Mouse (Mus musculus): ENCODE data around the gene Zfp513. TPM values are rescaled to one million over a fixed set of nuclear protein-coding genes. Genes with fewer than 3 reads are reported as not detected.
"Not testable (repeated sequence)": the region's sequence is repeated elsewhere in the genome, so short reads cannot be mapped to it uniquely, and the experiment has no call there.

Gene Zfp513
- polyA plus RNA-seq (2015; fragmentation: Nextera tagmentation; extraction: Ambion mirVana) = 7.0 TPM in 2 replicates

DNA sequence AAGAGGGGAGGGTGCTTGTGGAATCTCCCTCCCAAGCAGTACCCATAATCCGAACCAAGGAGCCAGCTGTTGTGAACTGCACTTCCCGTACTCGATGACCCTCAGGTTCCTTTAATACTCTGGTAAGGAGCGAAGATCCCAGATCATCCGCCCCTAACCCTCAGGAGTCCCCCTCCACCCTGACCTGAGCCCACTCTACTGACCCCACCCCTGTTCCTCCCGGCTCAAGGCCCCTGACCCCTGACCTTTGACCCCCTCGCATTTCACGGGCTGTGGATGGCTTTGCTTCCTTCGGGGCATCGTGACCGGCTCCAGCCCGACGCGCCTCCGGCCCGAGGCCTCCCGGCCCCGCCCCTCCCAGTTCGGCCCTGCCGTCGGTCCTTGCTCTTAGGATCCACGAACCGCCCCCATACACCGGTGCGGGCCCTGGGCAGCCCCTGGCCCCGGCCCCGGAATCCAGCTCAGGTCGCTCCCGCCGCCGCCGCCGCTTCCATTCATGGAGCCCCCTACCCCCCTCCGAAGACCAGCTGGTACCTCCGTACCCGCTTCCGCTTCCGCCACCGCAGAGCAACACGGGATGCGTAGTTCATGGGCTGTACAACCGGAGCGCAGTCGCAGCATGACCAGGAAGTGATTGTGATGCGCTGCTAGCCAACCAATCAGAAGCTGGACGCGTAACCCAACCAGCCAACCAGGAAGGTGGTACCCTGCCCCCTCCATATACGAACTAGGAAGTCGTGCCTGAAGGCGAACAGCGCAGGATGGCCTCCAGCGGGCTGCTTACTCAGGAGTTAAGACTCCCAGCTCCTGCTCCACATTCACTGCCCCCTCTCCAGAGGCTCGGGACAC lies at the start of gene Zfp513:
Zfp513 (minus strand) TSS at position 562 of the 849 bp plus-strand sequence.
- DNase-seq (ENCODE audit: low spot score) = peak; percentile 98

DNA sequence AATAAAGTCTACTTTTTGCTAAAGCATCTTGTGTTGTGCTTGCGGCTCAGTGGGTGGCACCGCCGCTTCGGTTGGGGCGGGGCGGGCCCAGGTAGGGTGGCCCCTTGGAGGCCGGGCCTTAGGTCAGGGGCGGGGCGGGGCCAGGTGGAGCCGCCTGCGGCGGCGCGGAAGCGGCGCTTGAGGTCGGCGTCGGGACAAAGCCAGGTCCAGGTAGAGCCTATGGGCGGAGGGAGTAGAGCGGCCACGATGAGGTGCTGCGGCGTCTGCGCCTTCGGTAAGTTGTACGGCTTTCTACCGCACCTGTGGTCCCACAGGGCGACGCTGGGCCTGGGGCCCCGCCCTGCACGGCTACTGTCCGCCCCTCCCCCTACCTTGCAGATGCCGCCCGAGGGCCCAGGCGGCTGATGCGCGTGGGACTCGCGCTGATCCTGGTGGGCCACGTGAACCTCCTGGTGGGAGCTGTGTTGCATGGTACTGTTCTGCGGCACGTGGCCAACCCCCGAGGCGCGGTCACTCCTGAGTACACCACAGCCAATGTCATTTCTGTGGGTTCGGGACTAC lies 49.5 kb upstream of the Zfp513 start, which contains the start of gene Krtcap3:
Krtcap3 (plus strand) TSS at position 151 of the 561 bp plus-strand sequence.
- DNase-seq (ENCODE audit: low spot score) = peak; percentile 39

DNA sequence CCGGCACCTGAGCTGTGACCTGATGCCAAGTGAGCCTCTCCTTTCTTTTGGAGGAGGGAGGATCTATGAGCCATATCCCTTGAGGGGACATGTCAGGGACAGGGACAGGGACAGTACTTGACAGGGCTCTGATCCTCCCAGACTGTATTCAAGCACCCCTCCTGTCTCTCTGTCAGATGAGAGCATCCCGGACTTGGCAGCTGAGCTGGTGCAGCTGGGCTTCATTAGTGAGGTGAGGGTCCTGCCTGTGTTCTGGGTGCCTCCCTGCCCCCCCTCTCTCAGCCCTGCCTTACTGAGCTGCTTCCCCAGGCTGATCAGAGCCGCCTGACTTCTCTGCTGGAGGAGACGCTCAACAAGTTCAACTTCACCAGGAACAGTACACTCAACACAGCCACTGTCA lies 48.6 kb upstream of the Zfp513 start:
- no peak for DNase-seq (ENCODE audit: low spot score)

DNA sequence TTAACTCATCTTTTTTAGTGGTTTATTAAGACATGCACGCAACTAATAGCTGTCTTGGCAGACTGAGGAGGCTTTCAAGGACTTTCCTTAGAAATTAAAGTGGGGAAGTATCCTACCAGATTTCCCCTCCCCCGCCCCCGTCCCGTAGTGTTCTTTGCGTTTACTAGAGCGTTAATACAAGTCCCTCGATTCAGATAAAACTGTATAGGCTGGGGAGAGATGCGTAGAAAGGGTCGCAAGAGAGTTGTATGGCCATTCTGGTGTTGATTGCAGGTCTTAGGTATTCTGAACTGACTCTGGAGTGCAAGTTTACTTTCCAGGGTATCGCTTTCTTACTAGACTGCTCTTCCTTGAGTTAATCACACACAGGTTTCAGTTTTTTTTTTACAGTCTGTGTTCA lies 40.1 kb upstream of the Zfp513 start:
- no peak for DNase-seq (ENCODE audit: low spot score)

DNA sequence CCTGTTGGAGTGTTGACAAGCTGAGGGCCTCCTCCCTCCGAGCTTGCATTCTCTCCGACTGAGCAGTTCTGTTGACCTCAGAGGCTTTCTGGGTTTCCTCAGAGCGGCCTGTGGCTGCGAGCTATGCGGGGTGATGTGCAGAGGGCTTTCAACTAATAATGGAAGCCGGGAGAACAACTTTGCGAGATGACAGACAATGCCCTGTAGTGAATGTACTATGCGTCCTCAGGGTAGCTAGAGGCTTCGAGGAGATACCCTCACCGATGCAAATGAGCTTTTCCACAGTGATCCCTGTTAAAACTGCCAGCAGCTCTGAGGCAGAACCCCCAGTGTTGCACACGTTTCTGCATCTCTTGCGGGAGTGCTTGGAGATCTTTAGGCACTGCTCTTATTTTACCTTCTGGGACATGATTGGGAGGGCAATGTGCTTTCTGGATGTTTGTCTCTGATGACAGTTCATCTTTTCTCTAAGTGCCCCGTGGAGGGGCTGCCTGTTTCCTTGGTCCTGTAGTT lies 39.5 kb upstream of the Zfp513 start:
- DNase-seq (ENCODE audit: low spot score) = no peak

DNA sequence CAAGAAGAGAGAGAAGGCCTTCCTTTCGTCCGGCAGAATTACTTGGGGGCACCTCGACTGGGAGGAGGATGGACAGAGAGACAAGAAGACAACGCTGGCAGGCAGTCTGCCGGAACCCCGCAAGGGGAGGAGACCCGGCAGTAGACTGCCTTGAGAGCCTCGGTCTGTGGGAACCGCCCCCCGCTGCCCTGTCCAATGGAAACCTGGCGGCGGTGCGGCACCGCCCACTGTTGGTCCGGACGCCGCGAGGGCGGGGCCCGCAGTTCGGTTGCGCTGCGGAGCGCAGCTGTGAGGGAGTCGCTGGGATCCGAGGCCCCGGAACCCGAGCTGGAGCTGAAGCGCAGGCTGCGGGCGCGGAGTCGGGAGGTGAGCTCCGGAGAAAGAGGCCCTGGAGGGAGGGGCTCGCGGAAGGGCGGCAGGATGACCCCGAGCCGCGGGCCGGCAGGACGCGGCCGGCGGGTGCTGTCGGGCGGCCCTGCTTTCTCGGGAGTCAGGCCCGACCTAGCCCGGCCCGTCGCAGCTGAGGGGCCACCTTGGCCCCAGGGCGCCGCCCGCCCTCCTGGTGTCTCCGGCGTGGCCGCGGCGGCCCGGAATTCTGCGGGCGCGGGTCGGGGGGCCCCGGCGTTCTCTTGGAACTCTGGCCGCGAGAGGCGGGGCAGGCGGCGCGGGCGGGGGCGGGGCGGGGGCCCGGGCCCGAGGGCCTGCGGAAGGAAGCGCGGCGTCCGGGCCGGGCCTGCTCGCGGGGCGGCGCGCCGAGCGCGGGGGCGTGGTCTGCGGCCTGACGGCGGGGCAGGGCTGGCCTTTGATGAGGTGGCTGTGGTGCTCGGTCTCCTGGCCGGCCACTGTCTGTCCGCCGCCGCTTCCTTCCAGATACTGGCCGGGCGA lies 38.8 kb upstream of the Zfp513 start, which contains the start of the genes Nrbp1 and Gm9970:
Nrbp1 (plus strand) TSS at position 228 of the 885 bp plus-strand sequence.
Gm9970 (minus strand) TSS at position 596 of the 885 bp plus-strand sequence.
- DNase-seq (ENCODE audit: low spot score) = peak; percentile 97

DNA sequence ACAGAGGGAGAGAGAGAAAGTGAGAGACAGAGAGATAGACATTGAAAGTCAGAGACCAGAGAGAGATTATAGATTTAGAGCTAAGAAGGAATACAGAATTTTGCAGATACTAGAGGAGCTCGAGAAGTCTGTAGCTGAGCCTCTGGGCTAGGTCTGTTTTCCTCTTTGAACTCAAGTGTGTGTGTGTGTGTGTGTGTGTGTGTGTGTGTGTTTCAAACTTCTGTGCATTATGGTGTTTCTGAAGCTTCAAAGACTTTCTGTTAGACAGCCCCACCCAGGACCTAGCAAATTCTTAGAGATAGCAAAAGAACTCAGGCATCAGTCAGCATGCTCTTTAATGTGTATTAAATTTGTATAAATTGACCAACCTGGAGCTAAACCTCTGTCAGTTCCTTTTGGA lies 24.5 kb upstream of the Zfp513 start:
- no peak for DNase-seq (ENCODE audit: low spot score)

DNA sequence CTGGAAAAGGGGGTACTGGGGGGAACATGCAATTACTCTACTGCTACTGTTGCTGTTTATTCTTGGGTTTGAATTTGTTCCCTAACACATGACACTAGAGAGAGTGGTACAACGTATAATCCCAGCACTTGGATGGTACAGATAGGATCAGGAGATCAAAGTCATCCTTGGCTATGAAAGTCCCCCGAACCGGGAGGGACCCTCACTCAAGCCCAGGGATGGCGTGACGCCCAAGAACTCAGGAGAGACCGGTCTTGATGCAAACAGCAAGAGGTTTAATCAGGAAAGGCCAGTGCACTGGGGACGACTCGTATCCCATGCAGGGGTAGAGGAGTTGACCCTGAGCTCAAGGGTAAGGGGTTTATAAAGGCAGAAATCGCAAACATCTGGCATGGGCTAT lies 20.6 kb upstream of the Zfp513 start:
- no peak for DNase-seq (ENCODE audit: low spot score)

DNA sequence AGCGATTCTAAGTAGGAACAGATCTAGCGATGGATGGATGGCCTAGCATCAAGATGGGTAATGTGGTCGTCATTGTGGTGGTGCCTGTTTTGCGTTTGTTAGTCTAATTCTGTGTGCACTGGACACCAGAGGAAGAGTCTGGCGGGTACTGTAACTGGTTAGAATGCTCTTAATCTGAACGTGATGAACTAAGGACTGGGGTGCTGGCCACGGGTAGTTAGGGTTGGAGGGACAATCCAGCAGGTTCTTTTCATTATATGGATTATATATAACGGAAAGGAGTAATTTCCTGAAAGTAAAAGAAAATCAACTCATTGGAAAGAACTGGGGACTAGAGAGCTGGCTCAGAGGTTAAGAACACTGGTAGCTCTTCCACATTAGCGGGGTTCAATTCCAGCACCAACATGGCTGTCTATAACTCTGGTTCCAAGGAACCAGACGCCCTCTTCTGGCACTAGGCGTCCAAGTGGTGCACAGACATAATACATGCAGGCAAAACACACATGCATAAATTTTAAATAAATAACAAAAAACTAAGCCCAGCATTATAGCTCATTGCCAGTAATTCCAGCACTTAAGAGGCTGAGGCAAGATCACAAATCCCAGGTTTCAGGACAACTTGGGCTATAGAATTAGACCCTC lies 19.3 kb upstream of the Zfp513 start:
- DNase-seq (ENCODE audit: low spot score) = peak; percentile 56

DNA sequence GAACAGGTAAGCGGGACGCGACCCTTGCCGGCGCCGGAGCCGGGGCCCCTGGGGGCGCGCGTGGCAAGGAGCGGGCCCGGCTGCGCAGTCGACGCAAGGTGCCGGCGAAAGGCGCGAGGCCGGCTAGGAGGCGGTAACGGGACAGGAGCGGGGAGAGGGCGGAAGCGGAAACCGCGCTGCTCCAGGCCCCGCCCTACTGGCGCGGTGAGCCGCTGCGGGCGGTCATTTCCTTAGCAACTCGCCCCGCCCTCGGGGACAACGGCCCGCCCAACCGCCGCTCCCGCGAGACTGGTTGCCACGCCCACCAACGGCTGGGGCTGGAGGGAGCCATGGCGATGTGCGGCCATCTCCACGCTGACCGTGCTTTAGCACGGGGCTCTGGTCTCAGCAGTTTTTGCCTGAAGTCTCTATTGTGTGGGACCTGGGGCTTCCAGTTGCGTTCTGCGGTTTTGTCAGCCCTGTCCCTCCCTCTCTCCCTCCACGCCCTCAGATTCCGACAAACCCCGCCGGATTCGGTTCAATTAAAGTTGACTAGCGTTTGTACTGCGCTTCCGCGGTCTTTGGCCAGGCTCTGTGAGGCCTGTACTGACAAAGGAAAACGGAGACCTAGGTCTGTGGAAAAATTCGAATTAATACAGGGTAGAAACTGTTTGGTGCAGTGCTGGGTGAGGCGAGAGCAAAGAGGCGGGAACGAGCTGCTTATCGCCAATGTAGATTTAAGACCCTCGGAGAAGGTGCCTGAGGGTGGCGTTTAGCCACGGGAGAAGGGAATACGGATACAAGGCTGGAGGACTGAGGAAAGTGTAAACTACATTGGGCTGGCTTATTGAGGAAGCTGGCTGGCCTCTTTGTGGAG lies 18.6 kb upstream of the Zfp513 start, which contains the start of gene Ppm1g:
Ppm1g (minus strand) TSS at position 240 of the 856 bp plus-strand sequence.
- DNase-seq (ENCODE audit: low spot score) = peak; percentile 96

DNA sequence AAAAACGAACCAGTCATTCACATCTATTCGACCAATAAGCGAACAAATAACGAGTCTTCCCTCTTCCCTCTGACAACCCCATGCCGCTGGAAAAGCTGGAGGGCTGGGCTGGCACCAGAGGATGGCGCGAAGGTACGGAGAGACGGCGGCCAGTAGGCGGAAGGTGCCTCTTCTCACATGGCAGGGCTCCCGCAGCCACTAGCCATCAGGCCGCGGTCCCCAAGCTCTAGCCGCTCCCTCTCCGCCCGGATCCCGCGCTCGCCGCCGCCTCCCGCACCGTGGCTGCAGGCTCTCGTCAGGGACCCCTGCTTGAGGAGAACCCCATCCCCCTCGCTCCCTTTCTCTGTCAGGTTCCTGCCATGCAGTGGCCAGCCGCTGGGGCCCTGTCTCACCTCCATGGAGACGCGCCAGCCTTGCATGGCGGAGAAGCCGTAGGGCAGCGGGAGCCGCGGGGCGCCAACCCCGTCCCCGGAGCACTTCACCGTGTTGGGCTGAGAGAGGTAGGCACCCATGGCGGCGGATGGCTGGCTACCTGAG lies 17.9 kb upstream of the Zfp513 start:
- DNase-seq (ENCODE audit: low spot score) = no peak

DNA sequence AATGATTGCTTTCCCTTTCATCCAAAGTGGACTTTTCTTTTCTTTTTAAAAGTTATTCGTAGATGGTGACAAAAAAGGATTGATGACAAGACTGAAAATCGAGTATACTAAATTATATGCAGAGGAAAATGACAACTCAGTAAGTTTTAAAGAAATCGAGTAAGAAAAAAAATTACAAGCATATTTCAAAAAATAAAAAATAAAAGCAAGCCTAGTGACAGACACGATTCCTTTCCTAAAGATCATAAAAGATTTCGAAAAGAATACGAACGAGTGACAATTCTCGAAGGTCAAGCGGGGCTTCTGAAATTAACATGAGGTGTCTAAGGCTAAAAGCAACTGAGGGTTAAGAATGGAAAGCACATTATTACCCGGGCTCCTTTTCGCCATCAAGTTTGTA lies 17.4 kb upstream of the Zfp513 start:
- no peak for DNase-seq (ENCODE audit: low spot score)

DNA sequence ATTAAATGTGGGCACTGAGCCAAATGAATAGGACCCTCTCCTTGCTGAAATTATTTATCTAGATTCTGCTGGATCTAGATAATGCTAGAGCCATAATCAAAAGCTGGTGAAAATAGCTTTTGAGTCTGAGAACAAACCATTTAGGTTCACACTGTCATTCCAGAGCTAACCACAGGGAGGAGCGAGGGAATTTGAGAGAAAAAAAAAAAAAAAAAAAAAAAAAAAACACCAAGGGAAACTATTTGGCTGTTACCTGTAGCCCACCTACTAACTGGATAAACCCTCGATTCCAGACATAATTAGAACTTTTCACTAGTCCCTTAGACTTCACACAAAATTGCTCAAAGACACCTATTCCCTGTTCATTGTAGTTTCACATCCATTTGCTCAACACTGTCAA lies 17.0 kb upstream of the Zfp513 start:
- peak; percentile 35 for DNase-seq (ENCODE audit: low spot score)

DNA sequence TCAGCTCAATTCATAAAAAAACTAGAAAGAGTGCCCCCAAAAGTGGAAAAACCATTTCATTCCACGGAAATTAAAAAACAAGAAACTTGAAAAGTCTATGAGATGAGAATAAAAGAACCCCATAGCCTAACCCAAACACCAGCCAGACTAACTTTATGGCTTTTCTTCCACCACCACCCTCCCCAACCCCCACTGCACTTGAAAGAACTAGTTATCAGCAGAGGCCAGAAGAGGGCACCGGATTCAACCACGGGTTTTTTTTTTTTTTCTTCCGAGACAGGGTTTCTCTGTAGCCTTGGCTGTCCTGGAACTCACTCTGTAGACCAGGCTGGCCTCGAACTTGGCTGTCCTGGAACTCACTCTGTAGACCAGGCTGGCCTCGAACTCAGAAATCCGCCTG lies 16.2 kb upstream of the Zfp513 start:
- DNase-seq (ENCODE audit: low spot score) = peak; percentile 29

DNA sequence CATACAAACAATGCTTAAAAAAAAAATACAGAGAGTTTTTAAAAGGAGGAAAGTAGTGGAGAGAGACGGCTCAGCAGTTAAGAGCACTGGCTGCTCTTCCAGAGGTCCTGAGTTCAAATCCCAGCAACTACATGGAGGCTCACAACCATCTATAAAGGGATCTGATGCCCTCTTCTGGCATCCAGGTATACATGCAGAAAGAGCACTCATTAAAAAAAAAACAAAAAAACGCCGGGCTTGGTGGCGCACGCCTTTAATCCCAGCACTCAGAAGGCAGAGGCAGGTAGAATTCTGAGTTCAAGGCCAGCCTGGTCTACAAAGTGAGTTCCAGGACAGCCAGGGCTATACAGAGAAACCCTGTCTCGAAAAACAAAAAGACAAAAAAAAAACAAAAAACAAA lies 14.5 kb upstream of the Zfp513 start:
- DNase-seq (ENCODE audit: low spot score) = not testable (repeated sequence)

DNA sequence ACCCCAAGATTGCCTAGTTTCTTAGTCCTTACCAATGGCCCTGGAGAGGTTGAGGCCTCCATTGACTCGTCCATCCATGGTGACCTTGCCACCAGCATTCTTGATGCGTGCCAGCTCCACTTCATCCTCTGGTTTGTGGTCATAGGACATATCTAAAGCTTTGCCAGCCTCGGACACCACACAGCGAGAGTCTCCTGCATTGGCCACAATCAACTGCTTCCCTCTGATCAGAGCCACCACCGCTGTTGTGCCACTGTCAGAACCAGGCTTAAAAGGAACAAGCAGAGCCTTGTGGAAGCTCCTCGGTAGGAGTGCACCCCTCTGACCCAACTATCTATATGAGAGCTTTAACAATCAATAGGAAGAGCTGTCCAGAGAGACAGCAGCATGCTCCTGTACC lies 2.3 kb upstream of the Zfp513 start:
- DNase-seq (ENCODE audit: low spot score) = no peak

DNA sequence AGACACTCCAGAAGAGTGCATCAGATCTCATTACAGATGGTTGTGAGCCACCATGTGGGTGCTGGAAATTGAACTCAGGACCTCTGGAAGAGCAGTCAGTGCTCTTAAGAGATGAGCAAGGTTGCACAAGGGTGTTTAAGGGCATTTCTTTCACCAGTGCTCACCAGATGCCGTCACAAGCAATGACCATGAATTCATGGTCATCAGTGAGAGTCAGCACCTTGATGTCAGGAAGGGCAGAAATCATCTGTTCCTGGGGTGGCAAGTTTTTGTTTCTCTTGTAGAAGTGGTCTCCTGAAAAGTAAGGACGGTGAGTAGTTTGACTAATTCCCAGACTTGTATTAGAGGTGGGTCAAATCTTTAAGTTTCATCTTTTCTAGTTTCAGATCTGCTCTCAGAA lies 1.8 kb upstream of the Zfp513 start:
- DNase-seq (ENCODE audit: low spot score) = no peak

DNA sequence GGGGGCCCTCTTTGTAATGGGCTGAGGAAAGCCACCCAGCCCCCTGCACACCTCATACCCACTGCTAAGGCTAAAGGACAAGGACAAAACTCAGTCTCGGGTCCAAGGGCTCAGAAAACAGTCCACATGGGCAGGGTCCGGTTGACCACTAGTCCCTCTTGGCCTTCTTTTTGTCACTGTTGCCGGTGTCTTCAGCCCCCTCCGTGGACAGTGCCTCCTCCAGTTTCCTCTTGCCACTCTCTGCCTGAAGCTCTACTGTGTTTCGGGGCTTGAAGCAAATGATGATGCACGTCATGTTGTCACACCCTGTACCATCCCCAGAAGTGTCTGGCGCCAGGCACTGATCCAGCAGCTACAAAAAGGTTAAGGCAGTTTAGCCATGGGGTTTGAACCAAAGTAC lies 830 bp upstream of the Zfp513 start:
- DNase-seq (ENCODE audit: low spot score) = no peak

DNA sequence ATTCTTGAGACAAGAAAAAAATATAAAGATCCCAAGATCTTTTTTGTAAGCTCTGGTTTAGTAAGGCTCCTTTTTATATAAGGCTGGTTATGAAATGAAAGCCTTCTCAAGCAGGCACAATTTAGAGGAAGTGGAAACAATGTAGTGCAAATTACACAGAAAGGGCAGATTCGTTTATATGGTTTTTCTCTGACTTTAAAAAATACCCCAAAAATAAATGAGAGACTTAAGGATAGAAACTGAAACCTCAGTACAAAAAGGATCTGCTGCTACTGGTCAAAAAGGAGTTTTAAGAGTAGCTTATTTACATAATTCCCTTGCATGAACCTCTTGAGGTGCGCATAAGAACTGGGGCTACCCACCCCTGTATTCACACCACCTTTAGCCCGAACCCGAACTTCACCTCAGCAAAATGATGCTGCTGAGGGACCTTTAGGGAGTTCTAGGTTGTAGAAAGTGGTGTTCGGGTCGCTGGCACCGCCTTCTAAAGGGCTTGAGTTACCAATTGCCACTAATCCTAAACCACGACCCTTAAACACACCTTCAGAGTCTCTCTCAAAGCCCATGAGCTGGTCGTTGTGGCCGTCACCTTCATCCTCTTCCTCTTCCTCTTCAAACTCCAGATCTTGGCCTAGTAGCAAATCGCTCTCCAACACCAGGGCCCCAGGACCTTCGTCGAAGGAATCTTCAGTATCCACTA lies 911 bp downstream of the Zfp513 start:
- peak; percentile 21 for DNase-seq (ENCODE audit: low spot score)
